Mouse (Mus musculus) intestine, embryonic 14.5 days (tissue): Measurements from ENCODE around the gene Gm595. TPM values are rescaled to one million over a fixed set of nuclear protein-coding genes. Genes with fewer than 3 reads are reported as not detected.

ENCODE experiments used
- polyA plus RNA-seq: library from polyadenylated mRNA; unstranded; fragments of >200 nt; fragmentation: Nextera tagmentation; extraction: Ambion mirVana; gene quantifications from 2 replicates; pipeline ENCODE4 v1.2.1, GENCODE M21; 2014

Gm595 gene
- polyA plus RNA-seq, 1 experiment from 2014 or later = not detected

Other genes starting within 250 kb of the Gm595 start
- 0.08 TPM in 1 of 2 replicates, not detected in the other for gene Gpr119, start 203.2 kb downstream of the Gm595 start, polyA plus RNA-seq
- gene Rbmx2, start 182.7 kb downstream of the Gm595 start, polyA plus RNA-seq = 21.9 and 22.6 TPM in 2 replicates